Mouse (Mus musculus) C2C12 (cell line): ENCODE data around the gene Tpcn1.

Experiments
- CTCF ChIP-seq: IDR thresholded peaks from one replicate; pipeline ENCODE4 v1.5.1; 2011; ENCODE audit not compliant: control insufficient read depth, insufficient read depth, insufficient read length
- MAX ChIP-seq: IDR thresholded peaks from one replicate; pipeline ENCODE4 v1.6.1; 2011; ENCODE audit warnings: mild to moderate bottlenecking, control low read depth
- USF1 ChIP-seq: IDR thresholded peaks from one replicate; pipeline ENCODE4 v1.6.1; 2011; ENCODE audit warnings: low read depth, mild to moderate bottlenecking, control low read depth, moderate library complexity

DNA sequence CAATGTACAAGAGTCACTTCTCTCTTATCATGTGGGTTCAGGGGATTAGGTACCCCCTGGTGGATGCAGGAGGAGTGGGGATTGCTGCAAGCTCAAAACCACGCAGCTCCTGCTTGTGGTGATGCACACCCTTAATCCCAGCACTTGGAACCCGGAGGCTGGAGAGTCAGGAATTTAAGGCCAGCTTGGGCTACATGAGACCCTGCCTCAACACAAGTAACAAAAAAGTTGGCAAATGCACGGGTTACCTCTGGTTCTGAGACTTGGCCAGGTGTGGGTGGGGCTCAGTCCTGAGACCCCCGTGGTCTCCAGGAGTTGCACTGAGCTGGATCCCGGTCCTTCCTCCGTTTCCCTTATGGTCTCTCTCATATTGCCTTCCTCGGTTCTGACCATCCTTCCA, 73.0 kb downstream of the Tpcn1 start:
- no peak for TF ChIP-seq CTCF
- TF ChIP-seq USF1 = no peak
- no peak for TF ChIP-seq MAX
